Mouse (Mus musculus): ENCODE data around the gene Cebpa. TPM values are rescaled to one million over a fixed set of nuclear protein-coding genes. Genes with fewer than 3 reads are reported as not detected.

The Cebpa gene
- 2.4 and 3.0 TPM in 2 replicates for polyA plus RNA-seq (2016; fragmentation: Nextera tagmentation; extraction: Ambion mirVana)

GRCm38 (mm10) chr7:35118841-35119413 lies at the start of gene Cebpa:
Gene Cebpa (plus strand): TSS chr7:35119293.
- no peaks in the 10 kb centered on the region for H3K9me3 ChIP-seq
- H3K4me1 ChIP-seq = peaks cover 26% of the 10 kb centered on the region
- H3K4me2 ChIP-seq (replicated peaks) = peak within 1 kb of the TSS; percentile 95
- H3K36me3 ChIP-seq = no peaks in the 10 kb centered on the region
- peak; percentile 91 for ATAC-seq (ENCODE audit: insufficient number of reproducible peaks, insufficient read depth, low FRiP score, low TSS enrichment)
- H3K27me3 ChIP-seq = peaks cover 73% of the 10 kb centered on the region
- peak within 1 kb of the TSS; percentile 77 for H3K27ac ChIP-seq
- H3K9ac ChIP-seq = peak within 1 kb of the TSS; percentile 57
- whole genome bisulfite sequencing = under 1% methylated on average over 50 of the region's 50 CpGs
- H3K4me3 ChIP-seq = peak within 1 kb of the TSS; percentile 55

GRCm38 (mm10) chr7:35076645-35077044 lies 42.4 kb upstream of the Cebpa start:
- Histone ChIP-seq H3K36me3 (no peaks in the 10 kb centered on the region), H3K27ac (no peak overlapping the region), H3K4me3 (no peak overlapping the region), H3K4me1 (peaks cover 10% of the 10 kb centered on the region), H3K9me3 (no peaks in the 10 kb centered on the region), H3K4me2 (replicated peaks) (no peak overlapping the region), H3K9ac (no peak overlapping the region), H3K27me3 (0 out of 2 replicates have a peak, but pooled peaks cover 3% of the 10 kb centered on the region)
- WGBS = 48% methylated on average over 5 of the region's 5 CpGs
- no peak for ATAC-seq (ENCODE audit: insufficient number of reproducible peaks, insufficient read depth, low FRiP score, low TSS enrichment)

- H3K27ac ChIP-seq = peak overlapping the region; percentile 58
- peaks cover 18% of the 10 kb centered on the region for H3K4me1 ChIP-seq
- no peak overlapping the region; the same call in 1 of the 2 replicates for H3K9ac ChIP-seq
- no peak for ATAC-seq (ENCODE audit: insufficient number of reproducible peaks, insufficient read depth, low FRiP score, low TSS enrichment)
- H3K36me3 ChIP-seq = no peaks in the 10 kb centered on the region
- 0 out of 2 replicates have a peak, but pooled peaks cover 3% of the 10 kb centered on the region for H3K27me3 ChIP-seq
- no peak overlapping the region for H3K4me3 ChIP-seq
- H3K4me2 ChIP-seq (replicated peaks) = peak overlapping the region; percentile 29
- H3K9me3 ChIP-seq = no peaks in the 10 kb centered on the region
- 21% methylated on average over 10 of the region's 10 CpGs for WGBS
These were observed 38.2 kb upstream of the Cebpa start for GRCm38 (mm10) chr7:35080843-35081338.

- peak overlapping the region; percentile 29 for H3K4me2 ChIP-seq (replicated peaks)
These were observed 37.5 kb upstream of the Cebpa start for GRCm38 (mm10) chr7:35081406-35082104.

GRCm38 (mm10) chr7:35084565-35085360 lies 34.3 kb upstream of the Cebpa start:
- Histone ChIP-seq H3K27ac (no peak overlapping the region), H3K36me3 (no peaks in the 10 kb centered on the region), H3K4me1 (peaks cover 32% of the 10 kb centered on the region), H3K9ac (no peak overlapping the region), H3K27me3 (no peaks in the 10 kb centered on the region), H3K4me3 (no peak overlapping the region), H3K9me3 (no peaks in the 10 kb centered on the region), H3K4me2 (replicated peaks) (no peak overlapping the region)
- ATAC-seq (ENCODE audit: insufficient number of reproducible peaks, insufficient read depth, low FRiP score, low TSS enrichment) = no peak
- 58% methylated on average over 12 of the region's 12 CpGs for WGBS

More at GRCm38 (mm10) chr7:35081406-35082104, 37.5 kb upstream of the Cebpa start:
- no peak overlapping the region for H3K9ac ChIP-seq
- no peak for ATAC-seq (ENCODE audit: insufficient number of reproducible peaks, insufficient read depth, low FRiP score, low TSS enrichment)
- WGBS = 78% methylated on average over 9 of the region's 9 CpGs
- peaks cover 25% of the 10 kb centered on the region for H3K4me1 ChIP-seq
- H3K36me3 ChIP-seq = no peaks in the 10 kb centered on the region
- H3K27ac ChIP-seq = peak overlapping the region; percentile 58
- H3K9me3 ChIP-seq = no peaks in the 10 kb centered on the region
- 0 out of 2 replicates have a peak, but pooled peaks cover 3% of the 10 kb centered on the region for H3K27me3 ChIP-seq
- H3K4me3 ChIP-seq = no peak overlapping the region

GRCm38 (mm10) chr7:35086271-35086861 lies 32.7 kb upstream of the Cebpa start:
- Histone ChIP-seq H3K4me2 (replicated peaks) (peak overlapping the region; percentile 50), H3K36me3 (no peaks in the 10 kb centered on the region), H3K9ac (no peak overlapping the region), H3K9me3 (no peaks in the 10 kb centered on the region), H3K27me3 (no peaks in the 10 kb centered on the region), H3K27ac (no peak overlapping the region; the same call in 1 of the 2 replicates), H3K4me1 (peaks cover 23% of the 10 kb centered on the region), H3K4me3 (peak overlapping the region; percentile 21)
- WGBS = 1% methylated on average over 21 of the region's 21 CpGs
- ATAC-seq (ENCODE audit: insufficient number of reproducible peaks, insufficient read depth, low FRiP score, low TSS enrichment) = peak; percentile 23; the same call in 1 of the 2 replicates

- ATAC-seq (ENCODE audit: insufficient number of reproducible peaks, insufficient read depth, low FRiP score, low TSS enrichment) = no peak
- WGBS = 75% methylated on average over 5 of the region's 5 CpGs
- Histone ChIP-seq H3K27ac (no peak overlapping the region), H3K4me1 (peaks cover 17% of the 10 kb centered on the region), H3K4me2 (replicated peaks) (no peak overlapping the region), H3K4me3 (no peak overlapping the region), H3K9me3 (no peaks in the 10 kb centered on the region), H3K27me3 (no peaks in the 10 kb centered on the region), H3K36me3 (no peaks in the 10 kb centered on the region), H3K9ac (no peak overlapping the region)
These were observed 28.5 kb upstream of the Cebpa start for GRCm38 (mm10) chr7:35090550-35090949.

- H3K9me3 ChIP-seq = no peaks in the 10 kb centered on the region
- no peaks in the 10 kb centered on the region for H3K27me3 ChIP-seq
- no peaks in the 10 kb centered on the region for H3K36me3 ChIP-seq
- ATAC-seq (ENCODE audit: insufficient number of reproducible peaks, insufficient read depth, low FRiP score, low TSS enrichment) = no peak
- no peak overlapping the region for H3K27ac ChIP-seq
- no peak overlapping the region for H3K4me2 ChIP-seq (replicated peaks)
- no peak overlapping the region for H3K9ac ChIP-seq
- 77% methylated on average over 9 of the region's 9 CpGs for WGBS
- H3K4me1 ChIP-seq = no peaks in the 10 kb centered on the region
- no peak overlapping the region for H3K4me3 ChIP-seq
These were observed 24.0 kb upstream of the Cebpa start for GRCm38 (mm10) chr7:35094975-35095678.

- Histone ChIP-seq H3K36me3 (no peaks in the 10 kb centered on the region), H3K9me3 (0 out of 2 replicates have a peak, but pooled peaks cover 4% of the 10 kb centered on the region), H3K4me3 (no peak overlapping the region), H3K9ac (no peak overlapping the region), H3K4me1 (no peaks in the 10 kb centered on the region), H3K27me3 (no peaks in the 10 kb centered on the region), H3K4me2 (replicated peaks) (no peak overlapping the region), H3K27ac (no peak overlapping the region)
- no peak for ATAC-seq (ENCODE audit: insufficient number of reproducible peaks, insufficient read depth, low FRiP score, low TSS enrichment)
- WGBS = 75% methylated on average over 4 of the region's 4 CpGs
These were observed 20.3 kb upstream of the Cebpa start for GRCm38 (mm10) chr7:35098777-35099176.

GRCm38 (mm10) chr7:35099528-35099927 lies 19.6 kb upstream of the Cebpa start:
- WGBS = 86% methylated on average over 4 of the region's 4 CpGs
- H3K27me3 ChIP-seq = no peaks in the 10 kb centered on the region
- H3K4me2 ChIP-seq (replicated peaks) = no peak overlapping the region
- no peaks in the 10 kb centered on the region for H3K4me1 ChIP-seq
- 0 out of 2 replicates have a peak, but pooled peaks cover 4% of the 10 kb centered on the region for H3K9me3 ChIP-seq
- no peak overlapping the region for H3K27ac ChIP-seq
- ATAC-seq (ENCODE audit: insufficient number of reproducible peaks, insufficient read depth, low FRiP score, low TSS enrichment) = no peak
- H3K4me3 ChIP-seq = no peak overlapping the region
- no peaks in the 10 kb centered on the region for H3K36me3 ChIP-seq
- H3K9ac ChIP-seq = no peak overlapping the region

Measured in embryonic facial prominence, embryonic 12.5 days (tissue).